Mouse (Mus musculus): ENCODE results near the gene Tpd52l2. TPM values are rescaled to one million over a fixed set of nuclear protein-coding genes. Genes with fewer than 3 reads are reported as not detected.

The Tpd52l2 gene
- polyA plus RNA-seq (2016; fragmentation: Nextera tagmentation; extraction: Ambion mirVana): 160 and 163 TPM in 2 replicates

DNA sequence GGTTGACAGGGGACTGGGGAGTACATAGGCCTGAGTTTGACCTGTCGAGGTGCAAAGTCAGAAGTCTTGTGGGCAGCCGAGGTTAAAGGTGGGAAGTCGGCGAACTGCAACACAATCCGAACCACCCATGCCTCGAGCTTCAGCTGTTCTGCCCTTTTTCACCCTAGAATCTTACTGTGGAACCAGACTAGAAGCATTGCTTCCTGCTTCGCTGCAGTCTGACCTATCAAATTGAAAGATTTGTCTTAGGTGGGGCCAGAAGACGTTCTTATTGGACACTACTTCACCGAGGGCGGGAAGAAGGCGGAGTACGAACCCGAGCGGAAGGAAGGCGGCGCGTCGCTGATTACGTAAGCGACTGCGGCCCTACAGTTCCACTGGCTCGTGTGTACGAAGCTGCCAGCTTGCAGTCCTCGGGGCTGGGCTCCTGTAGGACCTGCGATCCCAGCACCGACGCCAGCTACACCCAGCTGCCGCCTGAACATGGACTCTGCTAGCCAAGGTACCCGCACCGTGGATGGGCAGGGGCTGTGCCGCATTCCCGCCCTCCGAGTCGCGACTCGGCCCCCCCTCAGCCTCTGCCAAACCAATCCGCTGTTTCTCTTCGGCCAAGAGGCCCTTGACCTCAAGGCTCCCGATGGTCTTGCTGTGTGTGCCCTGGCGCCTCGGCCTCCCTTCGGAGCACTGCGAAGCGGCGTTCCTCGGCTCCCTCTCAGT lies at the start of gene Tpd52l2:
Gene Tpd52l2 (plus strand): TSS at position 312 of the 717 bp plus-strand sequence.
- Histone ChIP-seq H3K4me1 (peaks cover 15% of the 10 kb centered on the region), H3K4me3 (peak within 1 kb of the TSS; percentile 98), H3K4me2 (replicated peaks) (peak within 1 kb of the TSS; percentile 96), H3K9ac (peak within 1 kb of the TSS; percentile 94), H3K27me3 (no peaks in the 10 kb centered on the region), H3K36me3 (peaks cover 25% of the 10 kb centered on the region), H3K9me3 (no peaks in the 10 kb centered on the region), H3K27ac (peak within 1 kb of the TSS; percentile 84)
- under 1% methylated on average over 46 of the region's 46 CpGs for WGBS
- ATAC-seq (ENCODE audit: insufficient number of reproducible peaks, insufficient read depth, low FRiP score, low TSS enrichment): peak; percentile 96

DNA sequence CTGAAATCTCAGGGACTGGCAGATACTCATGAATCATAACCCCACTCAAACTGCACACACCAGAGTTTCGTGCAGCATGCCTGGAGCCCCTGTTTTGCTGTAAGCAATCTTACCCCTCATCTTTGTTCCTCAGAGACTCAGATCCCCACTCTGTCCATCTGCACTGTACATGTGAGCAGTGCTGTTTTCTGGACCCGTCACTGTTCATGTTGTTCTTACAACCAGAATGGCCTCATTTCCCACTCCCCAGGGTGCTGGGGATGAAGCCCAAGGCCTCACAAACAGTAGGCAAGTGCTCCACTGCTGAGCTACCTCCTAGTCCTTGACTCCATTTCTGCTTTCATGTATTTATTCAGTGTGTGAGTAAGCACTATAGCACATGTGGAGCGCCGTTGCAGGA lies 44.8 kb upstream of the Tpd52l2 start:
- H3K27me3 ChIP-seq: peaks cover 3% of the 10 kb centered on the region; the same call in 1 of the 2 replicates
- H3K27ac ChIP-seq: no peak overlapping the region
- no peaks in the 10 kb centered on the region for H3K9me3 ChIP-seq
- ATAC-seq (ENCODE audit: insufficient number of reproducible peaks, insufficient read depth, low FRiP score, low TSS enrichment): no peak
- no peaks in the 10 kb centered on the region for H3K4me1 ChIP-seq
- no peak overlapping the region for H3K9ac ChIP-seq
- WGBS: 74% methylated on average over 4 of the region's 4 CpGs
- no peak overlapping the region for H3K4me2 ChIP-seq (replicated peaks)
- no peaks in the 10 kb centered on the region for H3K36me3 ChIP-seq
- H3K4me3 ChIP-seq: no peak overlapping the region

DNA sequence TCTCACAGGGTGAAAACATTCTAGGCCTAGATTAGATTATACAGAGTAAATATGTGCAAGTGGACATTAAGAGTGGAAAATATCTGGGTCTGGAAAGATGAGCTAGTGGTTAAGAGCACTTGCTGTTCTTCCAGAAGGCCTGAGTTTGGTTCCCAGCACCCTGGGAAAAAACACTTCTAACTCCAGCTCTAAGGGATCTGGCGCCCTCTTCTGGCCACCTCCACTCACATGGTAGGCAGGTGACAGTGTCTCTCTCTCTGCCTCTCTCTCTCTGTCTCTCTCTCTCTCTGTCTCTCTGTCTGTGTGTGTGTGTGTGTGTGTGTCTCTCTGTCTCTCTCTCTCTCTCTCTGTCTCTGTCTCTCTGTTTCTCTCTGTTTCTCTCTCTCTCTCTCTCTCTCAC lies 43.7 kb upstream of the Tpd52l2 start:
- Histone ChIP-seq H3K9me3 (no peaks in the 10 kb centered on the region), H3K9ac (no peak overlapping the region), H3K27me3 (peaks cover 9% of the 10 kb centered on the region; the same call in 1 of the 2 replicates), H3K27ac (no peak overlapping the region), H3K4me2 (replicated peaks) (no peak overlapping the region), H3K36me3 (no peaks in the 10 kb centered on the region), H3K4me3 (no peak overlapping the region), H3K4me1 (0 out of 2 replicates have a peak, but pooled peaks cover 3% of the 10 kb centered on the region)
- 50% methylated on average over 1 of the region's 1 CpGs for WGBS
- ATAC-seq (ENCODE audit: insufficient number of reproducible peaks, insufficient read depth, low FRiP score, low TSS enrichment): no peak

DNA sequence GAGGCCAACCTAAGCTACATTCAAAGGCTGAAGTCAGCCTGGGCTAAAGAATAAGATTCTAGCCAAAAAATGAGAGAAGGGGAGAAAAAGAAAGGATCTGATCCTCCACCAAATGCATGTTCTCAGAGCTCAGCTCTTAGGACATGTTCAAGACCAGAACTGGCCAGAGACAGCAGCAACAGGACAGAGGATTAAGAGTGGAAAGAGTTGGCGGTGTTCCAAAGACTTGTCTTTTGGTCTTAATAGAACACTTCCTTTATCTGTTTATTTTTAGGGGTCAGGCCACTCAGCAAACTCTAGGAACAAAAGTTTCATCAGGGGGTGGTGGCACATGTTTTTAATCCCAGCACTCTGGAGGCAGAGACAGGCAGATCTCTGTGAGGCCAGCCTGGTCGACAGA lies 41.0 kb upstream of the Tpd52l2 start:
- no peak overlapping the region for H3K9ac ChIP-seq
- no peaks in the 10 kb centered on the region for H3K9me3 ChIP-seq
- peaks cover 10% of the 10 kb centered on the region; the same call in 1 of the 2 replicates for H3K4me1 ChIP-seq
- H3K4me3 ChIP-seq: no peak overlapping the region
- WGBS: 82% methylated on average over 2 of the region's 2 CpGs
- H3K27ac ChIP-seq: no peak overlapping the region
- no peak for ATAC-seq (ENCODE audit: insufficient number of reproducible peaks, insufficient read depth, low FRiP score, low TSS enrichment)
- peaks cover 30% of the 10 kb centered on the region for H3K27me3 ChIP-seq
- H3K36me3 ChIP-seq: no peaks in the 10 kb centered on the region
- H3K4me2 ChIP-seq (replicated peaks): no peak overlapping the region

DNA sequence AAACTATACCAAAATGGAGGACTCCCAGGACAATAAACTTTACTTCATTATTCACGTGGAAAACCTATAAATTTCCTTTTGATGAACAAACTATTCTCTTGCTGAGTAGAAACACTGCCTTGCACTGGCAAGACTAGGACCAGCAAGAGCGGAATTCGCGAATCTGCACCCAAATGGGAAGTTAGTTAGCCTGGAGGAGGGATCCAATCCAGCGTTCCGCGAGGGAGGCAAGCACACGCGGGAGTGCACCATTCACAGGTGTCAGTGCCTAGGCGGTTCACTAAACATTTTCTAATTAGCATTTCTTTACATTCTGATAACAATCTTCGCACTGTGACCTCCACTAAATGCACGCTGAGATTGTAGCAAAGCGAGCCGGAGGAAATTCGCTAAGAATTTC lies 39.1 kb upstream of the Tpd52l2 start:
- WGBS: 4% methylated on average over 15 of the region's 15 CpGs
- Histone ChIP-seq H3K4me1 (peaks cover 10% of the 10 kb centered on the region; the same call in 1 of the 2 replicates), H3K36me3 (no peaks in the 10 kb centered on the region), H3K27me3 (peaks cover 42% of the 10 kb centered on the region), H3K4me2 (replicated peaks) (peak overlapping the region; percentile 99), H3K4me3 (peak overlapping the region; percentile 85), H3K9ac (no peak overlapping the region), H3K27ac (no peak overlapping the region), H3K9me3 (no peaks in the 10 kb centered on the region)
- no peak for ATAC-seq (ENCODE audit: insufficient number of reproducible peaks, insufficient read depth, low FRiP score, low TSS enrichment)

DNA sequence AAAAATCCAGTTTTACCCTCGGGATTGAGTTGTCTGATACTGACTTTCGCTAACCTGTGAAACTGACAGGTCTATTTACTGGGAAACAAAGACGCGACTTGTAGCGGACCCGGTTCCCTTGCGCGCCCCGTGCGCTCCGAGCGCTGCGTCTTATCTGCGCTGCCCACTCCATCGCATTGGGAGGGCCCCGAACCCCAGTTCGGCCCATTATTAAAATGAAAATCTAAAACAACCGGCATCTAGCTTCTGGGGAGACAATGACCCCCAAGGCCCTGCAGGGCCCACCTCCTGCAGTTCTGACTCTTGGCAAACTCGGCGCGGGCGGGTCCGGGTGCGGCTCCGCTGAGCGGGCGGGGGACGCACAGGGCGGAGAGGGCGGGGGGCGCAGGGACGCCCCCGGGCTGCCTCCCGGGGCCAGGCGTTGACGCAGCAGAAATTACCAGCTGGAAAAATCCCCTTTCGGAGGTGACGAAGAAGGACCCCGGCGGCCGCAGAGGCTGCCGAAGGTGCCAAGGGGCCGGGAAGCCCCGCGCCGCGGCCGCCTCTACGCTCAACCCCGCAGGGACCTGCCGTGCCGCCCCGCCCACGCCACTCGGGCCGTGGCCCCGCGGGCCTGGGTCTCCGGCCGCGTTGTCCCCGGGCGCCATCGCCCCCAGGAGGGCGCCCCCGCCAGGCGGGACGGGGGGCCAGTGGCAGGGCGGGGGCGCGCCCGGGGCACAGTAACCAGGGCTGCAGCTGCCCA lies 38.4 kb upstream of the Tpd52l2 start:
- Histone ChIP-seq H3K4me3 (peak overlapping the region; percentile 85), H3K9ac (peak overlapping the region; percentile 78), H3K4me1 (peaks cover 10% of the 10 kb centered on the region; the same call in 1 of the 2 replicates), H3K27ac (0 out of 2 replicates have a peak overlapping the region, but pooled peaks have one; percentile 36), H3K9me3 (no peaks in the 10 kb centered on the region), H3K36me3 (no peaks in the 10 kb centered on the region), H3K27me3 (peaks cover 42% of the 10 kb centered on the region), H3K4me2 (replicated peaks) (peak overlapping the region; percentile 99)
- WGBS: 1% methylated on average over 68 of the region's 72 CpGs
- ATAC-seq (ENCODE audit: insufficient number of reproducible peaks, insufficient read depth, low FRiP score, low TSS enrichment): peak; percentile 13; the same call in 1 of the 2 replicates

DNA sequence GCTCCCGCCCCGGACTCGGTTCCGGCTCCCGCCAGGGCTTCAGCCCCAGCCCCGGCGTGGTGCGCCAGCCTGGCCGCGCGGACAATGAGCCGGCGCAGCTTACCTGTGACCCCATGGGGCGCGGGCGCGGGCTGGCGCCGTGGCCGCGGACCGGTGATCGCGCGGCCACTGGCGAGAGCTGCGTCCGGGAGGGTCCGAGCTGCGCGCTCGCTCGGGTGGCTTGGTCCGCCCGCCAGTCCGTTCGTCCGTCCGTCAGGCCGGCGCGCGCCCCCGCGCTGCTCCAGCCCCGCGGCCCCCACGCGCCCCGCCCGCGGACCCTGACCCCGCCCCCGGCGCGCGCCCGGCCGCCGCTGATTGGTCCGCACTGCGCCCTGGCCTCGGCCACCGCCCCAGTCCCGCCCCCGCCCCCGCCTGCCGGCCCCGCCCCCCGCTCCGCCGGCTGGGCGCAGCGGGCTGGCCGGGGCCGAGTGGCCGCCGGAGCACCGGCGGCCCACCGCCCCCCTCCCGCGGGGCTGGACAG lies 37.7 kb upstream of the Tpd52l2 start, which contains the start of gene Zbtb46:
Gene Zbtb46 (minus strand): TSS at position 274 of the 520 bp plus-strand sequence.
- Histone ChIP-seq H3K9ac (peak within 1 kb of the TSS; percentile 78), H3K27ac (0 out of 2 replicates have a peak within 1 kb of the TSS, but pooled peaks have one; percentile 36), H3K27me3 (peaks cover 42% of the 10 kb centered on the region), H3K4me2 (replicated peaks) (peak within 1 kb of the TSS; percentile 99), H3K4me3 (peak within 1 kb of the TSS; percentile 85), H3K9me3 (no peaks in the 10 kb centered on the region), H3K36me3 (no peaks in the 10 kb centered on the region), H3K4me1 (peaks cover 10% of the 10 kb centered on the region; the same call in 1 of the 2 replicates)
- under 1% methylated on average over 60 of the region's 83 CpGs for WGBS
- peak; percentile 89 for ATAC-seq (ENCODE audit: insufficient number of reproducible peaks, insufficient read depth, low FRiP score, low TSS enrichment)

DNA sequence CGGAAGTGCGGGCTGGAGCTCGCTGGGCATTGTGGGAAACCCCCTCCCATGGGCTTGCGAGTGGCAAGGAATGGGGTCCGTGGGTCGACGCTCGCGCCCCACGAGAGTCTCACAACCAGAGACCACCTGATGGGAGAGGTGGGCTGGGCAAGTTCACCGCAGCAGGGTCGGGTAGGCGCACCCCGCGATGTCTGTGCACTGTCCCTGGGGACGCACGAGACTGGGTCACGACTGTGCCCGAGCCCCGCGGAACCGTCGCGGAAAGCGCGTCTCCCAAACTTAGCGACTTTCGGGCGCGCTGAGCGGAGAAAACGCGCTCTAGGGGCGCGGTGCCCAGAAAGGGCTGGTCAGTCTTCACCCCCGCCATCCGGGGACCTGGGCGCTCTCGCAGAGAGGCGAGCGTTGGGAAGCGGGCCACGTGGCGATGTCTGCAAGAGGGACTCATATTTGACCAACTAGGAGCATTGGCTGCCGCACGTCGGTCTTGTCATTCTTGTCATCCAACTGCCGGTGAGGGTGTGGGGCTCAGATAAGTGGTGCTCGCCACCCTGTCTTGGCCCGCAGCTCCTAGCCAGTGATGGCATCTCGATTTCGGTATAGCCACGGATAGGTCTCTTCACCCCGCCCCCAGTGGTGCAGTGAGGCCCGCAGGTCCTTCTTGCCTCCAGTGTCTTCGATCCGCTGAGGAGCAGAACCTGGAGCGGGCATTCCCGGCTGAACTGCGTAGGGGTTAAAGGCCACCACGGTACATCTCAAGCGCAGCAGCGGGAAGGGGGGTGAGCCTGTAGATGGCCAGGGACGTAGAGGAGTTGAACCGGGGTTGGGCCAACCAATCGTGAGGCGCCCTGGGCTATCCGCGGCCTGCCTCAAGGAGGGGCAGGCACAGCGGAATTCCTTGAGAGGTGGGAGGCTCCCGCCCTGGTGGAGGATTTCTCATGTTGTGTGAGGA lies 37.0 kb upstream of the Tpd52l2 start:
- Histone ChIP-seq H3K9me3 (no peaks in the 10 kb centered on the region), H3K4me1 (peaks cover 10% of the 10 kb centered on the region; the same call in 1 of the 2 replicates), H3K36me3 (no peaks in the 10 kb centered on the region), H3K4me2 (replicated peaks) (peak overlapping the region; percentile 99), H3K27me3 (peaks cover 42% of the 10 kb centered on the region), H3K9ac (peak overlapping the region; percentile 78), H3K27ac (no peak overlapping the region), H3K4me3 (peak overlapping the region; percentile 85)
- whole genome bisulfite sequencing: under 1% methylated on average over 71 of the region's 71 CpGs
- peak; percentile 50 for ATAC-seq (ENCODE audit: insufficient number of reproducible peaks, insufficient read depth, low FRiP score, low TSS enrichment)

DNA sequence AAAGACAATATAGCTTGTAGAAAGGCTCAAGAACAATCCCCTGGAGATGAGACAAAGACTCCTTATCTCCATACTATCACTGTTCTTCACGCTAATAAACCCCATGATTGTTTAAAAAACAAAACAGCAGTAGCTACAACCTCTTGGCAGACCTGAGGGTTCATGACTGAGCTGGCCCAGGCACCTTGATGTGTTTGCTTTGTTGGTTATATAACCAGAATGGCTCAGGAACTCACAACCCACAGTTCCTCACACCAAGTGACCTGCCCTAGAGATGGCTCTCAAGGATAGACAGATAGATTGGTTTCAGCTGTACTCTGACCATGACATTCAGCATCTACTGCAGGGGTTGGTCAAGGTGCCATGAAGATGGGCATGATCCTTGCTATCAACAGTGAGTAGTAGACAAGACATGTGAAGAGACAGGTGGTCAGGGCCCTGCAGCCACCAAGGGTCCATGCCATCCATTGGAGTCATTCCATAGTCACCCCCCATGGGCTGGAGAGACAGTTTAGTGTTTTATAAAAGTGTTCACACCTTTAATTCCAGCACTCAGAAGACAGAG lies 35.3 kb upstream of the Tpd52l2 start:
- Histone ChIP-seq H3K27me3 (peaks cover 42% of the 10 kb centered on the region), H3K4me3 (no peak overlapping the region), H3K4me2 (replicated peaks) (no peak overlapping the region), H3K36me3 (no peaks in the 10 kb centered on the region), H3K27ac (no peak overlapping the region), H3K9ac (no peak overlapping the region), H3K9me3 (no peaks in the 10 kb centered on the region), H3K4me1 (peaks cover 10% of the 10 kb centered on the region; the same call in 1 of the 2 replicates)
- WGBS: 94% methylated on average over 1 of the region's 1 CpGs
- no peak for ATAC-seq (ENCODE audit: insufficient number of reproducible peaks, insufficient read depth, low FRiP score, low TSS enrichment)

DNA sequence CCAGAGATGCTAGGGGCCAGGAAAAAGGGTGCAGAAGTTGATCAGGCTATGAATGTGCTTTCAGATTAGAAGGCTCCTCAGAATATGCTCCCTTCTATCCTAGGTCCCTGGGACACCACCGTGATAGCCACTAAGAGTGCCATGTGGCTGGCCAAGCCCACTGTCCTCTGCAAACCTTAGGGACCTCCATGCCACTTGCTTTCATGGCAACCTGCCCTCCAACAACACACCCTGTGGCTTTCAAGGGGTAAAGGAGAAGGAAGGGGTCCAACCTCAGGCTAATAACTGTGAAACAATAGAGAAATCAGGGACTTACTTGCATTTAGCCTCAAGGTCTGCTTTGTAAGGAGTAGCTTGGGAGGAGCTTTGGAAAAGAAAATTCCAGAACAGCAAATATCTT lies 34.3 kb upstream of the Tpd52l2 start:
- ATAC-seq (ENCODE audit: insufficient number of reproducible peaks, insufficient read depth, low FRiP score, low TSS enrichment): no peak
- H3K9me3 ChIP-seq: no peaks in the 10 kb centered on the region
- 86% methylated on average over 1 of the region's 1 CpGs for WGBS

More for the DNA sequence above, 34.3 kb upstream of the Tpd52l2 start:
- Histone ChIP-seq H3K4me1 (peaks cover 10% of the 10 kb centered on the region; the same call in 1 of the 2 replicates), H3K4me2 (replicated peaks) (no peak overlapping the region), H3K9ac (no peak overlapping the region), H3K36me3 (no peaks in the 10 kb centered on the region), H3K27me3 (peaks cover 36% of the 10 kb centered on the region), H3K27ac (no peak overlapping the region), H3K4me3 (no peak overlapping the region)
